Mouse (Mus musculus): ENCODE data around the gene Sp8. TPM values are rescaled to one million over a fixed set of nuclear protein-coding genes. Genes with fewer than 3 reads are reported as not detected.

The Sp8 gene
- total RNA-seq, 2 experiments from 2014 or later = not detected

- peak; percentile 18 for DNase-seq
Observed at GRCm38 (mm10) chr12:118848496-118849202, 2.5 kb downstream of the Sp8 start.

- DNase-seq = no peak
Observed at GRCm38 (mm10) chr12:118849203-118849861, 3.2 kb downstream of the Sp8 start.

- DNase-seq = no peak
Observed at GRCm38 (mm10) chr12:118849996-118850395, 3.9 kb downstream of the Sp8 start.

GRCm38 (mm10) chr12:118850851-118851410, 4.8 kb downstream of the Sp8 start:
- no peak for DNase-seq

- DNase-seq = no peak
Observed at GRCm38 (mm10) chr12:118853331-118853730, 7.2 kb downstream of the Sp8 start.

- no peak for DNase-seq
Observed at GRCm38 (mm10) chr12:118854401-118854800, 8.3 kb downstream of the Sp8 start.

GRCm38 (mm10) chr12:118854831-118855453, 8.8 kb downstream of the Sp8 start:
- DNase-seq = peak; percentile 84

GRCm38 (mm10) chr12:118856151-118856550, 10.0 kb downstream of the Sp8 start:
- DNase-seq = no peak

- DNase-seq = no peak
Observed at GRCm38 (mm10) chr12:118872673-118873072, 26.5 kb downstream of the Sp8 start.

- DNase-seq = no peak
Observed at GRCm38 (mm10) chr12:118882790-118883189, 36.7 kb downstream of the Sp8 start.

GRCm38 (mm10) chr12:118887964-118888363, 41.8 kb downstream of the Sp8 start:
- DNase-seq = no peak

Other genes with a start within 250 kb of the Sp8 start
- under 1 TPM; 0.09 to 0.27 TPM for gene Abcb5, start 120.1 kb downstream of the Sp8 start, total RNA-seq (2021)

Measured in adrenal gland, postnatal 10 days (tissue).